Mouse (Mus musculus) thymus, adult 2 months (tissue): ENCODE data around the gene Cnot3. TPM values are rescaled to one million over a fixed set of nuclear protein-coding genes. Genes with fewer than 3 reads are reported as not detected.

Experiments used
- DNase-seq: peaks from one replicate; pipeline ENCODE4 v3.0.0; 2021
- H3K27ac ChIP-seq: fragments of 200-500 bp; 2 replicates; pipeline ENCODE4 v1.5.1; 2012; ENCODE audit warnings: low read length, control low read depth; ENCODE audit not compliant: control insufficient read depth, insufficient read depth
- H3K27me3 ChIP-seq: fragments of 200-500 bp; 2 replicates; pipeline ENCODE4 v1.6.1; 2012; ENCODE audit warnings: mild to moderate bottlenecking, low read length, moderate library complexity, mixed read lengths; ENCODE audit not compliant: control insufficient read depth, insufficient read depth
- H3K36me3 ChIP-seq: fragments of 200-500 bp; 2 replicates; pipeline ENCODE4 v1.6.1; 2012; ENCODE audit warnings: mild to moderate bottlenecking, low read length, moderate library complexity; ENCODE audit not compliant: control insufficient read depth, insufficient read depth
- H3K4me1 ChIP-seq: fragments of 200-500 bp; replicated peaks from 2 replicates; pipeline ENCODE4 v1.6.1; 2012; ENCODE audit warnings: low read length; ENCODE audit not compliant: control insufficient read depth, insufficient read depth
- H3K4me3 ChIP-seq: fragments of 200-500 bp; 2 replicates; pipeline ENCODE4 v1.5.1; 2012; ENCODE audit warnings: mild to moderate bottlenecking, low read length, control low read depth, moderate library complexity; ENCODE audit not compliant: control insufficient read depth, insufficient read depth
- CTCF ChIP-seq: fragments of 200-500 bp; IDR thresholded peaks from 2 replicates; pipeline ENCODE4 v1.5.1; 2012; ENCODE audit warnings: mild to moderate bottlenecking, control low read depth, low read length, moderate library complexity, borderline replicate concordance; ENCODE audit not compliant: control insufficient read depth, poor library complexity, insufficient read depth; ENCODE audit errors: extremely low read depth
- POLR2A ChIP-seq: fragments of 200-500 bp; IDR thresholded peaks from 2 replicates; pipeline ENCODE4 v1.6.1; 2012; ENCODE audit warnings: mild to moderate bottlenecking, low read length, control low read depth, moderate library complexity; ENCODE audit not compliant: control insufficient read depth, poor library complexity, insufficient read depth; ENCODE audit errors: extremely low read depth
- WGBS: fragments of 180-500 bp; shearing (Covaris S2); methylation state at CpG from one replicate; pipeline ENCODE4 v1.1.7; 2018; 5-methylcytosine and 5-hydroxymethylcytosine counted together
- polyA plus RNA-seq: library from polyadenylated mRNA; depleted of rRNA; stranded (reverse); fragments of >200 nt; gene quantifications from 2 replicates; pipeline ENCODE4 v1.2.3, GENCODE M21; 2012

Gene Cnot3
- polyA plus RNA-seq, 1 experiment, result 185 TPM

- no peaks in the 10 kb centered on the region for H3K36me3 ChIP-seq
- no peak for DNase-seq
- no peak overlapping the region for H3K4me3 ChIP-seq
- 97% methylated on average over 8 of the region's 8 CpGs for WGBS
- TF ChIP-seq POLR2A (no peak), CTCF (no peak)
- H3K4me1 ChIP-seq, result no peaks in the 10 kb centered on the region
- no peak overlapping the region for H3K27ac ChIP-seq
- no peaks in the 10 kb centered on the region for H3K27me3 ChIP-seq
Observed at GRCm38 (mm10) chr7:3684698-3685097, 39.6 kb downstream of the Cnot3 start.

DNA sequence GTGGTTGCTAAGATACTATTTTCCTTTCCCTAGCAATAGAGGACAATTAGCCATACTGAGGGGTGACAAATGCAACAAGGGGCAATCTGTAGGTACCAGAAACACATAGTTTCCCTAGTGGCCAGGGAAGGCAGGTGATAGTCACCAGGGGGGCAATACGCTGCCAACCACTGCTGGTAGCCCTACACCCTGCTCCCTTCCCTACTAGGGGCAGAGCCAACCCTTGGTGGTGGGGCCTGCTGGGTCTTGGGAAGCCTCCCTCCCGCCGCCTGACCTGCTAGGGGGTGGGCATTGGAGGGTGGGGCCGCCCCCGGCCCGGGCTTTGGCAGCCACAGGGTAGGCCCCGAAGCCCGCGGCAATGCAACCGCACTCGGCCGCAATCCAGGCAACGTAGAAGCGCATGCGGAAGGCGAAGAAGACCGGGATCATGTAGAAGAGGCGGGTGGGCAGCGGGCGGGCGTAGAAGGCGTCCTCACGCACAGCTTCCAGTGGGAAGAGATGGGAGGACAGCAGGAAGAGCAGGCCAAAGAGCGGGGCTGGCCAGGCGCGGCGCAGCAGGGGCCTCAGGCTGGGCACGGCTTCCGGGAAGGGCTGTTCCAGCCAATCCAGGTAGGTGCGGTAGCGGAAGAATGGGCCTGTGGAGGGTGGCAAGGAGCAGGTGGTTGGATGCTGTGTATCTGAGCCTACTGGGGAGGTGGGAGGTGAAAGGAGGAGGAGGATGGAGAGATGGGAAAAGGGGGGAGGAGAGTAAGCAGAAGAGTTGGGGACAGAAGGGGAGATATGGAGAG lies 40.5 kb downstream of the Cnot3 start:
- H3K4me3 ChIP-seq, result no peak overlapping the region
- no peaks in the 10 kb centered on the region for H3K27me3 ChIP-seq
- WGBS, result 97% methylated on average over 31 of the region's 31 CpGs
- TF ChIP-seq POLR2A (no peak), CTCF (no peak)
- DNase-seq, result no peak
- no peaks in the 10 kb centered on the region for H3K4me1 ChIP-seq
- H3K27ac ChIP-seq, result no peak overlapping the region
- no peaks in the 10 kb centered on the region for H3K36me3 ChIP-seq

- no peak for TF ChIP-seq CTCF
- no peak for TF ChIP-seq POLR2A
- no peak for DNase-seq
- Histone ChIP-seq H3K4me3 (peak overlapping the region; percentile 69), H3K27ac (no peak overlapping the region; the same call in 1 of the 2 replicates), H3K4me1 (peaks cover 16% of the 10 kb centered on the region), H3K36me3 (no peaks in the 10 kb centered on the region), H3K27me3 (no peaks in the 10 kb centered on the region)
- 15% methylated on average over 3 of the region's 3 CpGs for WGBS
Observed at GRCm38 (mm10) chr7:3691919-3692318, 46.9 kb downstream of the Cnot3 start.

GRCm38 (mm10) chr7:3692382-3692986 lies 47.4 kb downstream of the Cnot3 start, which contains the start of gene Tsen34:
Tsen34 (plus strand) TSS chr7:3692863.
- TF ChIP-seq CTCF (no peak), POLR2A (no peak; the same call in 1 of the 2 replicates)
- no peak for DNase-seq
- H3K36me3 ChIP-seq, result no peaks in the 10 kb centered on the region

GRCm38 (mm10) chr7:3692987-3693808 lies 48.1 kb downstream of the Cnot3 start, which contains the start of gene Mboat7:
Mboat7 (minus strand) TSS chr7:3693523.
- Histone ChIP-seq H3K27ac (peak within 1 kb of the TSS; percentile 77), H3K4me1 (peaks cover 16% of the 10 kb centered on the region), H3K27me3 (no peaks in the 10 kb centered on the region), H3K36me3 (no peaks in the 10 kb centered on the region), H3K4me3 (peak within 1 kb of the TSS; percentile 69)
- TF ChIP-seq POLR2A, result peak; percentile 50; the same call in 1 of the 2 replicates
- TF ChIP-seq CTCF, result 0 out of 2 replicates have a peak, but pooled peaks have one; percentile 21
- peak; percentile 99 for DNase-seq
- WGBS, result under 1% methylated on average over 55 of the region's 55 CpGs

More at GRCm38 (mm10) chr7:3692382-3692986, 47.4 kb downstream of the Cnot3 start, which contains the start of gene Tsen34:
- Histone ChIP-seq H3K4me1 (peaks cover 16% of the 10 kb centered on the region), H3K27me3 (no peaks in the 10 kb centered on the region), H3K4me3 (peak within 1 kb of the TSS; percentile 69), H3K27ac (peak within 1 kb of the TSS; percentile 77)
- under 1% methylated on average over 49 of the region's 49 CpGs for WGBS

GRCm38 (mm10) chr7:3693809-3694075 lies 48.7 kb downstream of the Cnot3 start:
- 0% methylated on average over 18 of the region's 18 CpGs for WGBS
- Histone ChIP-seq H3K36me3 (no peaks in the 10 kb centered on the region), H3K4me3 (peak overlapping the region; percentile 69), H3K4me1 (peaks cover 16% of the 10 kb centered on the region), H3K27ac (peak overlapping the region; percentile 77), H3K27me3 (no peaks in the 10 kb centered on the region)
- no peak for DNase-seq
- TF ChIP-seq CTCF (no peak), POLR2A (no peak)
